Mouse (Mus musculus): ENCODE measurements at regions not wholly inside any gene's neighbourhood (a gene's known extent, or its start where the extent isn't known, plus 50 kb on each side); places are given as distances from the start of the nearest gene placed in this dataset.
"Not testable (repeated sequence)": the region's sequence is repeated elsewhere in the genome, so short reads cannot be mapped to it uniquely, and the experiment has no call there.

DNA sequence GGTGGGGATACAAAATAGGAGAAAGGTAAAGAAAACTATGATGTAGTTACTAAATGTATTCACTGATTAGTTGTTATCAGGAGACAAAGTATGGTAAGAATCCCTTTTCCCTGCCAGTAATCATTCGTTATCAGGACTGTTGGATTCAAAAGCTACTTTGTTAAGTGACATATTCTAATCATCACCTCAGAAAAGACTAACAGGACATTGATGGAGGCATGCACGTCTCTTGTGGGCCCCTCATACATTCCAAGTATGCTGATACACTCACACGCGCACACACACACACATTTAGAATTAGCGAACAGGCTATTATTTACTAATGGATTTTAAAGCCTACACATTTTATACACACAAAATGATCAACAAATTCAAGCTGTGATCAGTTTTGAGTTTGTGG is 708.8 kb downstream of the Efna5 start:
- H3K36me3 ChIP-seq, result no peaks in the 10 kb centered on the region
- whole genome bisulfite sequencing, result 88% methylated on average over 5 of the region's 5 CpGs
- no peaks in the 10 kb centered on the region for H3K9me3 ChIP-seq
- no peaks in the 10 kb centered on the region for H3K27me3 ChIP-seq
- no peak overlapping the region for H3K4me2 ChIP-seq
- H3K4me1 ChIP-seq, result no peaks in the 10 kb centered on the region
- no peak overlapping the region for H3K4me3 ChIP-seq
- H3K9ac ChIP-seq, result no peak overlapping the region
- ATAC-seq (ENCODE audit: insufficient number of reproducible peaks, insufficient read depth, low FRiP score, low TSS enrichment, low read depth), result no peak
- no peak overlapping the region for H3K27ac ChIP-seq

DNA sequence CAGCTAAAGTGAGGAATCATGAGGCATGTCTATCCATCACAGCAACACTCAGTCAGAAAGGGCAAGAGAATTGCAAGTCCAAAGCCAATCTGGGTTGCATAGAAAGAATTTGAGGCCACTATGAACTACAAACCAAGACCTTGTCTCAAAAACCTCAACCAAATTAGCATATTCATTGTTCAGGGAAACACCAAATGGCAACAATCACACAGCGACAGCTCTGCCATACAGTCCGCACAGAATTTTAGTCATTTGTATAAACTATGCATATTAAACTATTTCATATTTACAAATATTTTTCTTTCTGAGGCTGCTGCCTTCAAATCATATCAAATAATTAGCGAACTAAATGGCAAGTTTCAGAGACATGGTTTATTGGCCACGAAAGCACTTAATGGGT is 709.6 kb downstream of the Efna5 start:
- H3K4me3 ChIP-seq, result no peak overlapping the region
- H3K4me2 ChIP-seq, result no peak overlapping the region
- no peak overlapping the region for H3K9ac ChIP-seq
- no peaks in the 10 kb centered on the region for H3K27me3 ChIP-seq
- 82% methylated on average over 4 of the region's 4 CpGs for WGBS
- H3K36me3 ChIP-seq, result no peaks in the 10 kb centered on the region
- no peak overlapping the region for H3K27ac ChIP-seq
- no peaks in the 10 kb centered on the region for H3K9me3 ChIP-seq
- no peaks in the 10 kb centered on the region for H3K4me1 ChIP-seq
- ATAC-seq (ENCODE audit: insufficient number of reproducible peaks, insufficient read depth, low FRiP score, low TSS enrichment, low read depth), result no peak

- no peak for ATAC-seq (ENCODE audit: insufficient number of reproducible peaks, insufficient read depth, low FRiP score, low TSS enrichment, low read depth)
- Histone ChIP-seq H3K27me3 (no peaks in the 10 kb centered on the region), H3K27ac (no peak overlapping the region), H3K9ac (no peak overlapping the region), H3K36me3 (no peaks in the 10 kb centered on the region), H3K9me3 (no peaks in the 10 kb centered on the region), H3K4me2 (no peak overlapping the region), H3K4me3 (no peak overlapping the region), H3K4me1 (no peaks in the 10 kb centered on the region)
- WGBS, result 75% methylated on average over 1 of the region's 1 CpGs
Measured at GRCm38 (mm10) chr17:62161457-62161856, 719.7 kb downstream of the Efna5 start.

GRCm38 (mm10) chr17:62160301-62160700 is 720.8 kb downstream of the Efna5 start:
- H3K9ac ChIP-seq, result no peak overlapping the region
- H3K27me3 ChIP-seq, result no peaks in the 10 kb centered on the region
- H3K9me3 ChIP-seq, result no peaks in the 10 kb centered on the region
- H3K4me2 ChIP-seq, result no peak overlapping the region
- H3K4me1 ChIP-seq, result no peaks in the 10 kb centered on the region
- H3K4me3 ChIP-seq, result no peak overlapping the region
- 67% methylated on average over 2 of the region's 2 CpGs for WGBS
- ATAC-seq (ENCODE audit: insufficient number of reproducible peaks, insufficient read depth, low FRiP score, low TSS enrichment, low read depth), result no peak
- no peak overlapping the region for H3K27ac ChIP-seq
- no peaks in the 10 kb centered on the region for H3K36me3 ChIP-seq

DNA sequence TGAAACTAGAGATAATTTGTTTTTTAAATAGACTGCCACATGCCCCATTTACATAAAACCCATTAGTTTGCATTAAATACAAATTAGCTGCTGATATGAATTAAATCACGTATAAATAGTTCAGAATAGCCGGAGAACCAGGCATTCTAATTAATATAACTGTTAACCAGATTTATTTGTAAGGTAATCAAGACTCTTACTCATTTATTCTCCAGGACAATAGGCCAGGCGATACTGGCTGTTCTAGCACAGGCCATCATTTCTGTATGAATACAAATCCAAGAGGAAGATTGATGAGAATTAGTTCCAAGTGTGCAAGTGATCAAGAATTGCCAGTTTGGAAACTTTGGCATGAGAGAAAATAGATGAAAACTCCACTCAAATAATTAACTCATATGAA is 746.1 kb downstream of the Efna5 start:
- Histone ChIP-seq H3K4me2 (no peak overlapping the region), H3K4me1 (no peaks in the 10 kb centered on the region), H3K27me3 (no peaks in the 10 kb centered on the region), H3K9me3 (no peaks in the 10 kb centered on the region), H3K9ac (no peak overlapping the region), H3K27ac (no peak overlapping the region), H3K36me3 (no peaks in the 10 kb centered on the region), H3K4me3 (no peak overlapping the region)
- no peak for ATAC-seq (ENCODE audit: insufficient number of reproducible peaks, insufficient read depth, low FRiP score, low TSS enrichment, low read depth)
- WGBS, result 90% methylated on average over 3 of the region's 3 CpGs

GRCm38 (mm10) chr17:62111703-62112102 is 769.4 kb downstream of the Efna5 start:
- not testable (repeated sequence) for ATAC-seq (ENCODE audit: insufficient number of reproducible peaks, insufficient read depth, low FRiP score, low TSS enrichment, low read depth); H3K9ac ChIP-seq
- WGBS, result 93% methylated on average over 3 of the region's 3 CpGs

GRCm38 (mm10) chr17:62109052-62109451 is 772.1 kb downstream of the Efna5 start:
- ATAC-seq (ENCODE audit: insufficient number of reproducible peaks, insufficient read depth, low FRiP score, low TSS enrichment, low read depth), result no peak
- H3K9me3 ChIP-seq, result no peaks in the 10 kb centered on the region; the same call in 1 of the 2 replicates

More at GRCm38 (mm10) chr17:62111703-62112102, 769.4 kb downstream of the Efna5 start:
- H3K27ac ChIP-seq, H3K4me3 ChIP-seq, H3K9me3 ChIP-seq, H3K4me2 ChIP-seq, H3K27me3 ChIP-seq, H3K36me3 ChIP-seq, H3K4me1 ChIP-seq: not testable (repeated sequence)

DNA sequence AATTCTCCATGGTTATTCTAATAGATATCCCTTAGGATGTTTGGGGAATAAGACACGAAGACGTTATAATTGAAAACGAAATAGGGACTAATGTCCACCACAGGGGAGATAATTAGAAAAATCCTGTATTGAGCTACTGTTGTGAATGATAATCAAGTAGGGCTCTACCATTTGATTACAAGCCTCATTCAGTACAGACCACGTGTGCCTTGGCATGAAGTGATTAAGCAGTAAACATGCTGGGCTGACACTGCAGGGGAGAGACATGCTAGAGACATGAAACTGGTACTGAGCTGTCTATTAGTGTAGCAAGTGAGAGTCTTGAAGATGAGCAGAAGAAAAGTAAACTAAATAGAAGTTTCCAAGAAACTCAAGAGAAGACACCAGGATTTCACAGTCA is 797.8 kb downstream of the Efna5 start:
- 59% methylated on average over 4 of the region's 4 CpGs for WGBS
- no peaks in the 10 kb centered on the region for H3K36me3 ChIP-seq

More at GRCm38 (mm10) chr17:62109052-62109451, 772.1 kb downstream of the Efna5 start:
- H3K27ac ChIP-seq, result no peak overlapping the region
- no peak overlapping the region for H3K9ac ChIP-seq
- no peaks in the 10 kb centered on the region for H3K36me3 ChIP-seq
- H3K4me2 ChIP-seq, result no peak overlapping the region
- H3K27me3 ChIP-seq, result no peaks in the 10 kb centered on the region
- H3K4me1 ChIP-seq, result no peaks in the 10 kb centered on the region
- no peak overlapping the region for H3K4me3 ChIP-seq

GRCm38 (mm10) chr17:62077604-62078003 is 803.5 kb downstream of the Efna5 start:
- Histone ChIP-seq H3K9me3 (no peaks in the 10 kb centered on the region), H3K4me1 (no peaks in the 10 kb centered on the region), H3K4me3 (no peak overlapping the region), H3K4me2 (no peak overlapping the region), H3K27me3 (no peaks in the 10 kb centered on the region), H3K36me3 (no peaks in the 10 kb centered on the region), H3K9ac (no peak overlapping the region), H3K27ac (no peak overlapping the region)
- ATAC-seq (ENCODE audit: insufficient number of reproducible peaks, insufficient read depth, low FRiP score, low TSS enrichment, low read depth), result no peak
- WGBS, result 78% methylated on average over 7 of the region's 7 CpGs

More for the DNA sequence above, 797.8 kb downstream of the Efna5 start:
- Histone ChIP-seq H3K9me3 (no peaks in the 10 kb centered on the region), H3K27me3 (no peaks in the 10 kb centered on the region), H3K27ac (no peak overlapping the region), H3K9ac (no peak overlapping the region), H3K4me3 (no peak overlapping the region), H3K4me2 (no peak overlapping the region), H3K4me1 (no peaks in the 10 kb centered on the region)
- ATAC-seq (ENCODE audit: insufficient number of reproducible peaks, insufficient read depth, low FRiP score, low TSS enrichment, low read depth), result no peak

- no peak overlapping the region for H3K4me2 ChIP-seq
- H3K4me1 ChIP-seq, result no peaks in the 10 kb centered on the region
- H3K27ac ChIP-seq, result no peak overlapping the region
- ATAC-seq (ENCODE audit: insufficient number of reproducible peaks, insufficient read depth, low FRiP score, low TSS enrichment, low read depth), result no peak
- no peak overlapping the region for H3K4me3 ChIP-seq
- no peaks in the 10 kb centered on the region for H3K9me3 ChIP-seq
- H3K27me3 ChIP-seq, result no peaks in the 10 kb centered on the region
- no peak overlapping the region for H3K9ac ChIP-seq
- H3K36me3 ChIP-seq, result no peaks in the 10 kb centered on the region
- WGBS, result 68% methylated on average over 1 of the region's 1 CpGs
Measured at GRCm38 (mm10) chr17:62064939-62065338, 816.2 kb downstream of the Efna5 start.

GRCm38 (mm10) chr17:62058016-62058415 is 823.1 kb downstream of the Efna5 start:
- H3K36me3 ChIP-seq, result no peaks in the 10 kb centered on the region
- no peak overlapping the region for H3K9ac ChIP-seq
- WGBS, result 70% methylated on average over 3 of the region's 3 CpGs
- no peak overlapping the region for H3K4me2 ChIP-seq
- no peak for ATAC-seq (ENCODE audit: insufficient number of reproducible peaks, insufficient read depth, low FRiP score, low TSS enrichment, low read depth)
- H3K4me3 ChIP-seq, result no peak overlapping the region
- H3K27ac ChIP-seq, result no peak overlapping the region
- no peaks in the 10 kb centered on the region for H3K27me3 ChIP-seq
- no peaks in the 10 kb centered on the region for H3K4me1 ChIP-seq
- no peaks in the 10 kb centered on the region for H3K9me3 ChIP-seq

DNA sequence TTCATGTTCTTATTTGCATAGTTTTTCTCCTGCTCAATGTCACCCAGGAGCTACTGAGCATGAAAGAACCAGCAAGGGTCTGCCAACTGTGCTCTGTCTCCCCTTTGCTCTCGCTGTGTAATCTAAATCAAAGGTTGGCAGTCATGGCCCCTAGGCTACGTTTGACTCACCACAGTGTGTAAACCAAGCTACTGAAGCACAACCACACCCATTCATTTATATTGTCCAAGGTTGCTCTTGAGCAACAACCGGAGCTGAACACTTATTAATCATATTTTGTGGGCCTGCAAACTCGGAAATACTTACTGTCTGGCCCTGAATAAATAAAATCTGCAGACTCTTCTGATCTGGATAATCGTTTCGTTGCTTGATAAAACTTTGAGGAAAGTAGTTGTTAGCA is 826.3 kb downstream of the Efna5 start:
- Histone ChIP-seq H3K36me3 (no peaks in the 10 kb centered on the region), H3K27ac (no peak overlapping the region), H3K27me3 (no peaks in the 10 kb centered on the region), H3K4me2 (no peak overlapping the region), H3K4me1 (no peaks in the 10 kb centered on the region), H3K9me3 (no peaks in the 10 kb centered on the region), H3K9ac (no peak overlapping the region), H3K4me3 (no peak overlapping the region)
- no peak for ATAC-seq (ENCODE audit: insufficient number of reproducible peaks, insufficient read depth, low FRiP score, low TSS enrichment, low read depth)
- WGBS, result 60% methylated on average over 6 of the region's 6 CpGs

GRCm38 (mm10) chr17:62048989-62049388 is 832.1 kb downstream of the Efna5 start:
- H3K27ac ChIP-seq, result no peak overlapping the region
- H3K27me3 ChIP-seq, result no peaks in the 10 kb centered on the region
- no peak for ATAC-seq (ENCODE audit: insufficient number of reproducible peaks, insufficient read depth, low FRiP score, low TSS enrichment, low read depth)
- H3K4me1 ChIP-seq, result no peaks in the 10 kb centered on the region
- H3K9me3 ChIP-seq, result no peaks in the 10 kb centered on the region
- H3K9ac ChIP-seq, result no peak overlapping the region
- no peak overlapping the region for H3K4me3 ChIP-seq
- H3K36me3 ChIP-seq, result no peaks in the 10 kb centered on the region
- 78% methylated on average over 3 of the region's 3 CpGs for WGBS
- no peak overlapping the region for H3K4me2 ChIP-seq

All from embryonic facial prominence, embryonic 13.5 days (tissue).